12 mouse cellular contexts compared by ENCODE assay signal in the genomic region with DNA sequence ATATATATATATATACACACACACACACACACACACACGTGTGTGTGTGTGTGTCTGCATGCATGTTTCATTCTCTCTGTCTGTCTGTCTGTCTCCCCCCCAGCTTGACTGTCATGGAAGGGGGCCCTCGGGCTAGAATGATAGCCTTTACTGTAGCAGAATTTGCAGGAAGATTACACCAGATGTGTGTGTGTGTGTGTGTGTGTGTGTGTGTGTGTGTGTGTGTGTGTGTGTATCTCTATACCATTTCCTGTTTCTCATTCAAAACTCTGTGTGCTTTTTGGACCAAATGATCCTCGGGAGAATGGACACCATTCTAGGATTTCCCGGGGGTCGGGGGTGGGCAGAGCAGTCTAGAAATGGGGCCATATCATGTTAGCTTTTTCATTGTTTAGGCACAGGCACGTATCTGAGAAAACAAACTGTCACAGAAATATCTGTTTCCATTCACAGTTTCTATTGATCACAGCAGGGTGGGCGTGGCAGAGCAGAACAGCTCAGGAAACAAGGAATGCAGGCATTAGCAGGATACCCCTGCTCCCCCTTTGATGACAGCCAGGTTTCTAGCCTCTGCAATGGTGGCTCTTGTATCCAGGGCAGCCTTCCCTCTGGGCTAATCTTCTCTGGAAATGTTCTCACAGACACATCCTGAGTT. TPM values are rescaled to one million over a fixed set of nuclear protein-coding genes. Genes with fewer than 3 reads are reported as not detected.
A peak's percentile ranks its signal among the peaks of the same experiment; 100 is the strongest.
DNase-seq lines count a peak whose midpoint lies in the region; ATAC-seq and TF ChIP-seq lines count a peak whose summit lies in the region.
"Had no signal": no experiment of that assay in that cellular context is flagged by ENCODE, and none has a peak within 500 bp of the region (broad histone marks: within the 10 kb centered on the region; RNA-seq: fewer than 3 reads in every experiment).

No protein-coding gene starts in this region.

- no peaks in the 10 kb centered on the region for H3K9me3 ChIP-seq in heart, embryonic 10.5 days
- no peaks in the 10 kb centered on the region for H3K9me3 ChIP-seq in liver, postnatal 0 days (ENCODE audit: low read length)
- H3K9me3 ChIP-seq in liver, embryonic 12.5 days (replicated peaks): no peaks in the 10 kb centered on the region
- H3K9me3 ChIP-seq: heart, embryonic 12.5 days had no signal

- peaks cover 17% of the 10 kb centered on the region for H3K4me1 ChIP-seq in heart, embryonic 10.5 days
- peaks cover 16% of the 10 kb centered on the region for H3K4me1 ChIP-seq in liver, postnatal 0 days (ENCODE audit: insufficient read depth)
- peaks cover 26% of the 10 kb centered on the region for H3K4me1 ChIP-seq in liver, embryonic 12.5 days

- H3K4me2 ChIP-seq in liver, postnatal 0 days (ENCODE audit: low read depth, low read length): peak overlapping the region; percentile 26; the same call in 1 of the 2 replicates
- no peak overlapping the region for H3K4me2 ChIP-seq in liver, embryonic 12.5 days
- H3K4me2 ChIP-seq: heart, embryonic 12.5 days had no signal

- no peak overlapping the region for H3K4me3 ChIP-seq in heart, embryonic 10.5 days
- no peak overlapping the region for H3K4me3 ChIP-seq in liver, postnatal 0 days (ENCODE audit: low read depth, low read length)
- H3K4me3 ChIP-seq in liver, embryonic 12.5 days: no peak overlapping the region
- H3K4me3 ChIP-seq: heart, embryonic 12.5 days; myocyte had no signal

- DNase-seq in heart, embryonic 10.5 days (ENCODE audit: low spot score): no peak
- no peak for DNase-seq in heart, adult 18-20 months
- DNase-seq in liver, postnatal 0 days: peak; percentile 26
- DNase-seq in ZHBTc4 (ENCODE audit: low read depth, low spot score): peak; percentile 6
- DNase-seq in naive thymus-derived CD4-positive, alpha-beta T cell, adult 2 months (ENCODE audit: low read depth): peak; percentile 72
- no peak for DNase-seq in adrenal gland, postnatal 4 days (ENCODE audit: low spot score in 2 of 2)
- DNase-seq in frontal cortex, postnatal 10 days (ENCODE audit: low spot score in 2 of 2): no peak
- DNase-seq: cerebellum, adult 18-20 months; kidney, postnatal 14 days had no signal

- no peaks in the 10 kb centered on the region for H3K36me3 ChIP-seq in heart, embryonic 10.5 days
- H3K36me3 ChIP-seq in liver, postnatal 0 days (replicated peaks; ENCODE audit: insufficient read depth, low read length): no peaks in the 10 kb centered on the region
- H3K36me3 ChIP-seq in liver, embryonic 12.5 days: no peaks in the 10 kb centered on the region
- H3K36me3 ChIP-seq: heart, embryonic 12.5 days had no signal

- no peak for TF ChIP-seq CTCF in liver, postnatal 0 days (IDR thresholded peaks at IDR 0.05; ENCODE audit: low read depth)

- H3K27ac ChIP-seq in heart, embryonic 10.5 days: 0 out of 2 replicates have a peak overlapping the region, but pooled peaks have one; percentile 16
- H3K27ac ChIP-seq in liver, postnatal 0 days (ENCODE audit: low read depth): peak overlapping the region; percentile 86
- H3K27ac ChIP-seq in liver, embryonic 12.5 days: no peak overlapping the region

- ATAC-seq in liver, postnatal 0 days: 0 out of 2 replicates have a peak, but pooled peaks have one; percentile 1
- ATAC-seq in liver, embryonic 12.5 days: no peak

- no peaks in the 10 kb centered on the region for H3K27me3 ChIP-seq in heart, embryonic 10.5 days (ENCODE audit: insufficient read depth, poor library complexity, severe bottlenecking)
- H3K27me3 ChIP-seq in liver, postnatal 0 days (ENCODE audit: insufficient read depth, low read length): no peaks in the 10 kb centered on the region
- H3K27me3 ChIP-seq in liver, embryonic 12.5 days (replicated peaks): no peaks in the 10 kb centered on the region
- H3K27me3 ChIP-seq: heart, embryonic 12.5 days had no signal

- TF ChIP-seq EP300 in liver, postnatal 0 days (IDR thresholded peaks at IDR 0.05; ENCODE audit: low read depth): no peak

- H3K9ac ChIP-seq in liver, postnatal 0 days (replicated peaks): no peak overlapping the region
- no peak overlapping the region for H3K9ac ChIP-seq in liver, embryonic 12.5 days
- H3K9ac ChIP-seq: heart, embryonic 12.5 days had no signal

- 38% methylated on average over 7 of the region's 7 CpGs for WGBS in heart, embryonic 10.5 days
- 33% methylated on average over 7 of the region's 7 CpGs for WGBS in liver, postnatal 0 days (ENCODE audit: insufficient replicate concordance)
- 44% methylated on average over 7 of the region's 7 CpGs for WGBS in liver, embryonic 12.5 days (ENCODE audit: insufficient replicate concordance)

RNA-seq across cellular contexts. Expression of gene Dgkd, which starts 24.0 kb away (rescaled TPM):
- 26.6 and 31.6 TPM in 2 replicates for polyA plus RNA-seq in heart, embryonic 10.5 days (2016; fragmentation: Nextera tagmentation; extraction: Ambion mirVana)
- total RNA-seq in heart, adult 18-20 months (2021): 10 to 100 TPM; 35.1 to 46.8 TPM
- 8.3 and 9.1 TPM in 2 replicates for polyA plus RNA-seq in liver, postnatal 0 days (2015; fragmentation: Nextera tagmentation; extraction: Ambion mirVana)
- polyA plus RNA-seq in liver, embryonic 12.5 days (2016; fragmentation: Nextera tagmentation; extraction: Ambion mirVana): 19.9 and 20.4 TPM in 2 replicates
- total RNA-seq in adrenal gland, postnatal 4 days (2021): 10 to 100 TPM; 63.1 to 64.2 TPM

RNA-seq across cellular contexts. Expression of gene Sag, which starts 25.6 kb away (rescaled TPM):
- polyA plus RNA-seq in heart, embryonic 10.5 days (2016; fragmentation: Nextera tagmentation; extraction: Ambion mirVana): 1.9 and 2.0 TPM in 2 replicates
- under 1 TPM; 0.15 to 0.33 TPM for total RNA-seq in heart, adult 18-20 months (2021)
- 0.17 and 0.42 TPM in 2 replicates for polyA plus RNA-seq in liver, postnatal 0 days (2015; fragmentation: Nextera tagmentation; extraction: Ambion mirVana)
- polyA plus RNA-seq in liver, embryonic 12.5 days (2016; fragmentation: Nextera tagmentation; extraction: Ambion mirVana): 1.4 and 1.5 TPM in 2 replicates
- total RNA-seq in adrenal gland, postnatal 4 days (2021): 1 to 10 TPM; 1.7 to 2.0 TPM

Comparison
In these comparisons a context has a peak if more than half of its experiments do, and no peak if none do; other contexts are left out.
1. DNase-seq: peak in liver, postnatal 0 days (single experiment), ZHBTc4 (single experiment) and naive thymus-derived CD4-positive, alpha-beta T cell, adult 2 months (single experiment); none in heart, embryonic 10.5 days (single experiment), heart, adult 18-20 months (0 of 2), adrenal gland, postnatal 4 days (0 of 2) and frontal cortex, postnatal 10 days (0 of 2).